Mouse (Mus musculus) gastrocnemius, postnatal 36 days (tissue): Measurements from ENCODE around the gene Erich4. TPM values are rescaled to one million over a fixed set of nuclear protein-coding genes. Genes with fewer than 3 reads are reported as not detected.

ENCODE experiments used
- DNase-seq, 2 experiments: peaks; one replicate each; pipeline ENCODE4 v3.0.0; 2022
- intact Hi-C: fragments of 180-260 bp; cut with DNase I; formaldehyde crosslinking; loops from one replicate; pipeline ENCODE4 v1.15.1; 2025
- total RNA-seq, 2 experiments: library from RNA; stranded (reverse); gene quantifications; 2 replicates each; pipeline ENCODE4 v1.2.3; 2021

Erich4 gene
- total RNA-seq, 2 experiments from 2014 or later, result not detected

DNA sequence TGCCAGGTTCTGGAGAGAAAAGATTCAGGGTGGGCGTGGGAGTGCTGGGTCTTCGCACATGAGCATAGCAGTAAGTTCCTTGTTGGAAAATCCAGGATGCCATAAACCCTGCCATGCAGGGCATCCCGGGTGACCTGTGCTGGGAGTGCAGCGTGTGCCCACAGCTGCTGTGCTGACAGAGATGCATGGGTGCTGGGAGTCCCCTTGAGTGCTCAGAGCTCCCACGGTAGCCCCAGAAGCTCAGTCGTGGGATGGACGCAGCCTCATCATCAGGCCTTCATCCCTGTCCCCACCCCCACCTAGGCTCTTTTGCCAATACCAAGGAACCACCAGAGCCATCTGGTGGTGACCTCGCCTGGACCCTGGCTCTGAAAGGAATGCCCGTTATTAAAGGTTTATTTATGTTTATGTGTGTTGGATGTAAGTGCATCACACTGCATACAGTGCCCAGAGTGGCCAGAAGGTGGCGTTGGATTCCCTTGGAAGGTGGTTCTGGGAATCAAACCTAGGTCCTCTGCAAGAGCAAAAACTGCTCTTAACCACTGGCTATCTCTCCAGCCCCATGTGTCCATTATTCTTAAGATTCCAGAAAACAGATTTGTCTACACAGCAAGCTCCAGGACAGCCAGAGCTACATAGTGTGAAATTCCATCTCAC lies 10.0 kb upstream of the Erich4 start:
- intact Hi-C loops, result no loop called here
- DNase-seq, result no peak

DNA sequence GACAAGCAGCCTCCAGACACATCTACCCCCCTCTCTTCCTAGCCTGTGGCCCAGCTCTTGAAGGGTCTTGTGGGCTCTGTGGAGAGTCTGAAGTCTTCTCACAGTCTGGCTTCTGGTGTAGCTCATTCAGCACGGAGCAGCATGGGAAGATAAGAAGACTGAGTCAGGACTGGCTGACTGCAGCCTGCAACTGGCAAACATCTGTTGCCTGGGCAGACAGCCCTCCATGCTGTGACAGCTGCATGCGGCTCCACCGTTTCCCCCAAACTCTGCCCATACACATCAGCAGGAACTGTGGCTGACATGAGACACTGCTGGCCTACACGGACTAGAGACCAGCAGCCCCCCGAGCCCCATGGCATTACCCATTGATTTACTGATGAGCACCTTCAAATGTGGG lies 9.2 kb upstream of the Erich4 start:
- DNase-seq, result no peak
- intact Hi-C loops, result no loop called here

DNA sequence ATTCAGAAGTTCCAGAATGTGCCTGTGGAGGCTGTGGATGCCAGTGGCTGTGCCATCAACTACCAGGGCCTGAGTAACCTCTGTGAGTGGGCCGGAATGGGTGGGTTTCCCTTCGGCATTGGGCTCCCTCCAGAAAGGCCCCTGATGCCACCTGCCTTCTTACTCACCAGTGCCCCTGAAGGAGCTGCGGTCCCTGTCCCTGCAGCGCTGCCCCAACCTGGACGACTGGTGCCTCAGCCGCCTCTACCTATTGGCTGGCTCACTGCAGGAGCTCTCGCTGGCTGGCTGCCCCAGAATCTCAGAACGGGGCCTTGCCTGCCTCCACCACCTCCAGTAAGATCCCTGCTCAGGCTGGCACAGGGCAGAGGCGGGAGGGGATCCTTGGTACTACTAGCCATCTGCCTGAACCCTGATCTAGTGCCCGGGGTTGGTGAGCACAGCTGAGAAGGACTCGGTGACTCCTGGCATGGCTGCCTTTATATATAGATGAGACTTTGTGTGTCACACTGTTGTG lies 8.2 kb upstream of the Erich4 start:
- no peak for DNase-seq
- intact Hi-C loops, result no loop called here

DNA sequence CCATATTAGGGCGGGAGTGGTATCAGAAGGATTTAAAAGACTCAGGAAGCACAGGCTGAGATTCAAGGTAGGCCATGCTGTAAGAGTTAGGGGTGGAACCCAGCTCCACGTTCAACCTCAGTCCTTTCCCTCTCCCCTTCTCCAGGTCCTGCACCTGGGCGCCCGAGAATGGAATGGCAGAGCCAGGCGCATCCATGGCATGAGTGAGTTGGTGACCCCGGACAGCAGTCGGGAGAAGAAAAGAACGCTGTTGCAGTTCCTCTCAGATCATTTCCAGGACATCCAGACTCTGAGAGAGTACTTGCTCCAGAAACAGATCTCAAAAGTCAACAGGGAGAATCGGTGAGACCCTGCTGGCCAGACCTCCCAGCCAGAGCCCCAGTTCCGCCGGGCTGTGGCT lies 5.1 kb upstream of the Erich4 start:
- intact Hi-C loops, result no loop called here
- DNase-seq, result peak in 1 of 2 experiments; percentile 11

DNA sequence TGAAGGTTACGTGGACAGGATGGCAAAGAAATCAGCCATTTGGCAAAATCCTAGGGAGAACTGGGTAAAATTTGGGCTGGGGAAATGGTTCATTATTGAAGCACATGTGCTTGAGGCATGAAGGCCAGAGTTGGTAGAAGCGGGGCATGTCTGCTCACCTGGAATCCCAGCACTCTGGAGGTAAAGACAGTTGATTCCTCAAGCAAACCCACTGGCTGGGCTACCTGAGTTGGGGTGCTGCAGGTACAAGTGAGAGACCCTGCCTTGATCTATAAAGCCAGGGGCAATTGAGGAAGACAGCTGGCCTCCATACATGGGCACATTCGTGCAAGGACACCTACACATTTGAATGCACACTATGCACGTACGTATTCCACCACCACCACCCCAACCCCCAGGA lies 4.4 kb upstream of the Erich4 start:
- intact Hi-C loops, result no loop called here
- DNase-seq, result peak in 1 of 2 experiments; percentile 6

DNA sequence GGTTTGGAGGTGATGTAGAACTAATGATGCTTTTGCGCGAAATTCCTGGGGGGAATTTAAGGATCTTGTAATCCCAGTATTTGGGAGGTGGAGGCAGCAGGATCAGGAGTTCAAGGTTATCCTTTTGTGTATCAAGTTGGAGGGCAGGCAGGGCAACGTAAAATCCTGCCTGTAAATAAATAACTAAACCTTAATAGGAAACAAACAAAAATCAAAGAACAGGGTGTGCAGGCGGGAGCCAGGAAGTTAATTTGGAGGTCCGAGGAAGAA lies 4.0 kb upstream of the Erich4 start:
- no peak for DNase-seq
- intact Hi-C loops, result no loop called here

DNA sequence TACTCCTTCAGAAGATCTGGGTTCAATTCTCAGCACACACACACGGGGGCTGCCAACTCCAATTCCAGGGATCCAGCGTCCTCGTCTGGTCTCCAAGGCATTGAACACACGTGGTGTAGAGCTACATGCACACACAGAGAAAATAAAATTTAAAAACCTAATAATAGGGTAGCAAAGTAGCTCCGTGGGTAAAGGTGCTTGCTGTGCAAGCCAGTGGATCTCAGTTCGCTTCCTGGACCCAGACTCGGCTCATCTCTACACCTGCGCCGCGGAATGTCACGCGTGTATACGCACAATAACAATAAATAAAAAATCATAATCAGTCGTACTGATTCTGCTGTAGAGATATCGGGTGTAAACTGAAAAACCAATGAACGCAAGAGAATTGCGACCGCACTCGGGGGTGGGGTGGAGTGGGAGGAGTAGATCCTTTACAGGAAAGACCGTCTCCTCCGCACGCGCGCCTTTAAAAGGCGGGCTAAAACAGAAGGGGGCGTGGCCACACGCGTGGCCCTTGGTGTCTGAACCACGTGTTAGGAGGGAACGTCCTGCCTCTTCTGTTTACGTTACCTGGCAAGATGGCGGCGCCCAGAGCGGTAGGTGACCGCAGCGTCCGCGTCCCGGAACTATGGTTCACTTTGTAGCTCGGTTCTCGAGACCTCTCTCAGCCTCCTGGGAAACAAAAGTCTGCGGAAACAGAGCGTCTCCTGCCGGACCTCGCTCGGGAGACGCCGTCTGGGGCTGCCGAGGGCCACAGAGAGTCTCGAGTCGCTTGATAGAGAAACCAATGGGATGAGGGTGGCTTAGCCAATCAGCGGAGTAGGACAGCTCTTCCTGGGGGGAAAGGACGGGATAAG lies 3.4 kb upstream of the Erich4 start, which contains the start of gene Dmac2:
Gene Dmac2 (plus strand): TSS at position 550 of the 857 bp plus-strand sequence.
- intact Hi-C loops, result no loop called here
- peak; percentile 88 for DNase-seq

DNA sequence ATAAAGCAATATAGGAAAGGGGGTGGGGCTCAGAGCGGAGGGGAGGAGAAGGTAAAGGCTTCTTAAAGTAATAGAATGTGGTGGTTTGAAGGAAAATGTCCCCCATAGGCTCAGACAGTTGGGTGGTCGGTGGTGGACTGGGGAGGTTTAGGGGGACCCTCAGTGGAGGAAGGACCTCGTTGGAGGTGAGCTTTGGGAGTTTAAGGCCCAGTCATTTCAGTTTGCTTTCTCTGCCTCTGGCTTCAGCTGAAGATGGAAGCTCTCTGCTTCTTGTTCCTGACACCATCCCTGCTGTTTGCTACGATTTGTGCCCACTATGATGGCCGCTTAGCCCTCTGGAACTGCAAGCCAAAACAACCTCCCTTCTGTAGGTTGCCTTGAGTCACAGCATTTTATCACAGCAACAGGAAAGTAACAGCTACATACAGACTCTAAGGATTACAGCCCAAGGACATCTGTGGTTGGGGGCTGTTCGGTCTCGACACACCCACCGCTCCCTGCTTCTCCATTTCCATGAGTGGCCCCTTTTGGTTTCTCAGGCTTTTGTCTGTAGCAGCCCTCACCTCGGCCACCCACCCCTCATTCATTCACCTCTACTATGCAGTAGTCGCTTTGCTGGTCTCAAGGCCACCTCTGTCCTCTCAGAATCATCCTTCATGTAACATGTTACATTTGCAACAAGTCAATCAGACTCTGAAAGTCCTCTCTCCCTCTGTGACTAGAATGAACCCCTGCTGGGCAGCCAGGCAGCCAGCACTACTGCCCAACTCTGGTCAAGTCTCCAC lies 1.9 kb upstream of the Erich4 start:
- intact Hi-C loops, result no loop called here
- peak in 1 of 2 experiments; percentile 5 for DNase-seq

DNA sequence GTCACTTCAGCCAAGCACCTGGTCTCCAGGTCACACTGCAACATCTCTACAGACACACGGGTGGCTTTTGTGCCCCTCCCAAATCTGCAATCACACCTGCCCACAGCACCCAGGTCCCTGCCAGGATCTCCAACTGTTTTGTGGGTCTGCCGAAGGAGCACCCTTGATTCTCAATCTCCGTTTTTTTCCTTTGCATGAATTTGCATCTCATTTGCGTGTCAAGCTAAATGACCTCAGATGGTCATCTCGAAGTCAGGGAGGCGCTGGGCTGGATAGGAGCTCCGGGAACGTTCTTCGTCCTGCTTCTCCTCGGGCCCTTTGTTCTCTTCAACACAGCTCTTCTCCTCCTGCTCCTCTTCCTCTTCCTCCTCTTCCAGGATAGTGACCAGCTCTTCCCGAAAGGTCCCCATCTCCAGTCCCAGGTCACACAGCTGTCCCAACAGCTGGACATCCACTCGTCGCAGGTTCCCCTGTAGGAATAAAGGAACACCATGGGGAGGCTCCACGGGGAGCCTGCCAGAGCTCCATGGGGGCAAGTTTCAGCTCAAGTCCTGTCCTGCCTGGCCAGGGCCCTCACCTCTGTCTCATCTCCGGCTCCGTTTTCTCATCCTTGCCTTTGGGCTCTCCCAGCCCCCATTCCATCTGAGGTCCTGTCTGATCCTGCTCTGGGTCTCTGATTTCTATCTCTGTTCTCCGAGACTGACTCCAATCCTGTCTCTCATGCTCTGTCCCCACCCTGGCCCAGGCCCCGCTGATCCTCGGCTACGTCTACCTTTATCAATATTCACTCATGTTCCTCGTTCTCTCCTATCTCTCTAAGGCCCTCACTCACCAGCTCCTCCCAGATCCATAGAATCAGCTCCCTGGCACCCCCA lies 624 bp downstream of the Erich4 start:
- peak in 1 of 2 experiments; percentile 9 for DNase-seq
- intact Hi-C loops, result no loop called here

DNA sequence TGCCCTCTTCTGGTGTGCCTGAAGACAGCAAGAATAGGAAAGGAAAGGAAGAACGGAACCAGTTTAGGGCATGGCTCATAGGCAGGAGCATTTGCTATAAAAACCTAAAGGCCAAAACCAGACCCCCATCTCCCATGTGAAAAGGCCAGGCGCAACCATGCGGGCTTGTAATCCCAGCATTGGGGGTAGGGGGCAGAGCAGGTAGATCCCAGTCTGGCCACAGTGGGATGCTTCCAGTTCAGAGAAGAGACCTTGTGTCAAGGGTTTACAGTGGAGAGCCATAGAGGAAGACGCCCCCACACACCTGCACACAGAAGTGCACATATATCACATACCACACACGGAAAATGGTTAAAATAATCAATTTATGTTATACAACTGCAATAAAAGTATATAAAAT lies 1.6 kb downstream of the Erich4 start:
- intact Hi-C loops, result no loop called here
- no peak for DNase-seq

DNA sequence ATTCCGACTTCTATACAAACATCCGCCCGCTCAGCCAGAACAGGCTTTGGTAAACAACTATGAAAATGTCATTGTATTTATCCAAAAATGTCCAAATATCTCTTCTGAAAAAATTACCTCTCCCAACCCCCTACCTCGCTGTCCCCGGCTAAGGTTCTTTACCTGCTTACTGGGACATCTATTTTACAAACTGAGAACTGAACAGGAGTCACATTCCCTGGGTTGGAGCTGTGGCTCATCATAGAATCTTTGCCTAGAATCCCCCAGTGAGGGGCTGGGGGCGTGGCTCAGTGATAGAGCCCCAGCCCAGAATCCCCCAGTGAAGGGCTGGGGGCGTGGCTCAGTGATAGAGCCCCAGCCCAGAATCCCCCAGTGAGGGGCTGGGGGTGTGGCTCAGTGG lies 4.2 kb downstream of the Erich4 start:
- DNase-seq, result no peak
- intact Hi-C loops, result no loop called here

DNA sequence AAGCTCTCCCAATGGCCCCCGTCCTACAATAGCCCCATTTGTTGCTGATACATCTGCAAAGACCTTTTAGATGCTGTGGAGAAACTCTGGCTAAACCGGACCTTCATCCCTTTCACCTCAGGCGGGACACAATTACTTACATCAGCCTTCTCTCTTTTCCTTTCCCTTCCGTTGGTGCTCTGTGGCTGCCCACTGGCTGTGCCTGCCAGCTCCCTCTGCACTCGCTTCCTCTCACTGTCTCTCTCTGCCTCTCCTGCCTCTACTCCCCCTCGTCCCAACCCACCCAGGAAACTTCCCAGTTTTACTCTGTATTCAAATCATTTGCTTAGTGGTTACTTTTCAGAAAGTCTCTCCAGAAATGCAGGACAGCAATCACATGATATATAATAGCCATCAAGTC lies 5.6 kb downstream of the Erich4 start:
- no peak for DNase-seq
- intact Hi-C loops, result no loop called here

DNA sequence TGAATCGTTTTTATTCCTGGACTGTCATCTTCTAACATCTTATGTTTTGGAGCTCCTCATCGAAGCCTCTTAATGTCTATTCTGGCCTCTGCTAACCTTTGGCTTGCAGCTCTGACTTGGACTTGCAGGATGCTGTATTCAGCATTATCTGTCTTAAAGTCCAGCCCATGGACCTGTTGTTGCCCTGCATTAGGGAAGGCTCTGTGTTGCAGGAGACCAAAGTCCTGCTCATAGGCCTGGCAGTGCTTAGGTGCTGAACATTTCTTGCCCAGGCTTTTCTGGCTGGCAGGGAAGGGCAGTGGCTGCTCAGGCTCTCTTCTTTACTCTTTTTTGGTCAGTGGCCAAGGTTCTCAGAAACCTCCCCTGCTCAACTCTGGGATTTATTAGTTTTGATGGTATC lies 8.5 kb downstream of the Erich4 start:
- intact Hi-C loops, result loop anchor here (10.0 kb wide), 1 partner anchor 122 kb away; no protein-coding TSS in a partner anchor
- DNase-seq, result peak in 1 of 2 experiments; percentile 4

DNA sequence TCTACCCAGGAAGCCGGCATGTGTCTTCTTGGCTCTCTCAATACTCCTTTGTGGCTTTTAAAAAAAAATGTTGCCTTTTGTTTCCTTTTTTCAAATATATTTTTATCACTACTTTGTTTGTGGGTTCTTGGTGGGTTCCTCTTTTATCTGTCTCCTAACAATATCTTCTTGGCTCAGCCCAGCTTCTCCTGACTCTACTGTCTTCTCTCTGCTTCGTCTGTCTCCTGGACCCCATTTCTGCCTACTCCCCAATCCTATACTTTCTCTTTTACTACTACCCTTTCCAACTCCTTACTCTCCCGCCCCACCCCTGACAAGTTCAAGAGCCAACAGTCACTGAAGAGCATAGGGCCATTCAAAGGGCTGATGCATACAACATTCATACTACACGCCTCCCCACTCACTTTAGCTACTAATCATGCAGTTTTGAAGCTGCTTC lies 9.0 kb downstream of the Erich4 start:
- DNase-seq, result no peak
- intact Hi-C loops, result loop anchor here (10.0 kb wide), 1 partner anchor 122 kb away; no protein-coding TSS in a partner anchor

DNA sequence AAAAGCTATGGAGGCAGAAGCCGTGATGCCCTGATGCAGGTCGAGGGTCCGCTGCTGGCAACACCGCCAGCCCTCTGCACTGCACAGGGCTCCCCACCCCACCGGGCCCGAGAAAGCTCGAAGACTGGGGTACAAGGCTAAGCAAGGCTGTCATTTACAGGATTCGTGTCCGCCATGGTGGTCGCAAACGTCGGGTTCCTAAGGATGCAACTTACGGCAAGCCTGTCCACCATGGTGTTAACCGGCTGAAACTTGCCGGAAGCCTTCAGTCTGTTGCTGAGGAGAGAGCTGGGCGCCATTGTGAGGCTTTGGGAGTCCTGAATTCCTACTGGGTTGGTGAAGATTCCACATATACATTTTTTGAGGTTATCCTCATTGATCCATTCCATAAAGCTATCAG lies 14.3 kb downstream of the Erich4 start:
- no peak for DNase-seq
- intact Hi-C loops, result loop anchor here (10.0 kb wide), 1 partner anchor 117 kb away; no protein-coding TSS in a partner anchor

DNA sequence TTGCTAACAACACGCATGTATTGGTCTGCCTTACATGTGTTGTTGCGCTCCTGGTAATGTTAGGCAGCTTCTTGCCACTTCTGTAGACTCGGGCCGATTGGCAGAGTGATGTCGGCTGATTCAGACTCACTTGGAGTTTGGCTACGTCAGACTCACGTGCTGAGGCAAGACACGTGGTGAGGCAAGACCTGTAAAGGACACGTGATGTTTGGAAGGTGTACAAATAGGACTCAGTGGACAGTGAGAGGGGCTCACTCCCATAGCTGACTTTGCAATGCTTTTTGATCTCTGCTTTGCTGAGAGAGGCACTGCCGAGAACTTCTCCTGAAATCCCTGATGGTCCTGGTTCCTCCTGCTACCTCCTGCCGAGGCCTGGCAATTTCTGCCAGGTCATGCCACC lies 15.0 kb downstream of the Erich4 start:
- DNase-seq, result no peak
- intact Hi-C loops, result loop anchor here (10.0 kb wide), 1 partner anchor 116 kb away; no protein-coding TSS in a partner anchor

DNA sequence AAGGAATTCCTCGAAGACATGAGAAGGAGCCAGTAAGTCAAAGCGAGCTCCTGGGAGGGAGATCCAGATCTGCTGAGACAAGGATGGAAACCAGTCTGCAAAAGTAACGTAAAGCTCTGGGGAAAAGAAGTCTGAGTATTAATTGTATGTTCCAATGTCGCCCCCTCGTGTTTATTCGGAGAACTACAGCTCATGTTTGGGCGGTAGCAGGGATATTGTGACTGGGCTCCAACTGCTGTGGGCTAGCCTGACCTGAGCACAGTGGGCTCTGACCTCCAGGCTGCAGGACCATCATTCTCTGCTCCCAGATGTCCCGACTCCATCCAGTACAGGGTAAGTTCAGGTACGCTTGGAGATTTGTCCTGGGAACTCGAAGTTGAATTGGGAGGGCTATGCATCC lies 16.0 kb downstream of the Erich4 start:
- intact Hi-C loops, result loop anchor here (5.0 to 10.0 kb wide), 2 partner anchors 115 to 177 kb away; no protein-coding TSS in a partner anchor
- DNase-seq, result peak in 1 of 2 experiments; percentile 46

DNA sequence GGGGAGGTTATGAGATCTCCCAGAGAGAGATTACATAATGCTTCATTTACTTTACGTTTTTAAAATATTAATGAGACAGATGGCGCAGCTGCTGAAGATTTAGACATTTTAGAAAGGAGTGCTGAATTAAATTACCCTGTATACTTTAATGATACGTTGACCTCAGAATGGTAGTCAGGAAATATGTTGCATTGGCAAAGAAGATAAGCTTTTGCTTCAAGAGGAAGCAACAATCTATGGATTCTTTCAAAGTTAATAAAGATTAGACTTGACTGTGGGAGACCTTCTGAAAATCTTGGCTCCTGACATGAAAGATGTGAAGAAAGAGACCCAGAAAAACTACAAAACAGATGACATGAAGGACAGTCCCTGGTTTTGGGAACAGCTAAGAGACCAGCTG lies 21.8 kb downstream of the Erich4 start:
- intact Hi-C loops, result no loop called here
- DNase-seq, result no peak

DNA sequence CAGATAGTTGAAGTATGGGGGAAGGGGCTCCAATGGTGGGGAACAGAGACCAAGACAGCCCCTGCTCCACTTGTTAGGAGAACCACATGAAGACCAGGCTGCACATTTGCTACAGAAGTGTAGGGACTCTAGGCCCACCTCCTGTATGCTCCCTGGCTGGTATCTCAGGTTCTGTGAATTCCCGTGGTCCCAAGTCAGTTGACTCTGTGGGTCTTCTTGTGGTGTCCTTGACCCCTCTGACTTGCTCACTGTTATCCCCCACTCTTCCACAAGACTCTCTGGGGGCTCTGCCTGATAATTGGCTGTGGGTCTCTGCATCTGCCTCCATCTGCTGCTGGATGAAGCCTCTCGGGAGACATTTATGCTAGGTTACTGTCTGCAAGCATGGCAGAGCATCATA lies 24.5 kb downstream of the Erich4 start:
- intact Hi-C loops, result no loop called here

More for the DNA sequence above, 24.5 kb downstream of the Erich4 start:
- no peak for DNase-seq
